Mouse (Mus musculus): ENCODE measurements around the gene Kng2.

DNA sequence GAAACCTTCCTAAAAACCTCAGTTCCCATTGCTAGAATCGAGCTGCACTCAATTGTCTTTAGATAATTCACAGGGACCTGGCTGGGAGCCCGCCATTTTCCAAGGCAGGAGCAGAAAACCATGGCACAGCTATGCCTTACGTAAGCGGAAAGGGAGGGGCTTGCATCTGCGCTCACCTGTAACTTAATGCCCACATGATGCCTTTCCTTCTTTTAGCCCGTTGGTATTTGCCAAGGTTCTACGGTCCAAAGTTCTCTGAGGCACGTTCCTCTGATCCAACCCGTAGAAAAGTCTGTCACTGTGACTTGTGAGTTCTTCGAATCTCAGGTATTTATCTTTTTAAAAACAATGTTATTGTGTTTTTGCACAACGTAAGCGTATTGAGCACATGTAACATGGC is 91.7 kb downstream of the Kng2 start:
- TF ChIP-seq CTCF (IDR thresholded peaks at IDR 0.05; ENCODE audit: low read depth): no peak
- no peak for TF ChIP-seq EP300 (IDR thresholded peaks at IDR 0.05; ENCODE audit: low read depth)

Data from heart, postnatal 0 days (tissue).